Mouse (Mus musculus) megakaryocyte-erythroid progenitor cell, adult 5-6 weeks (primary cell): ENCODE results near the gene Ajap1. TPM values are rescaled to one million over a fixed set of nuclear protein-coding genes. Genes with fewer than 3 reads are reported as not detected.

Experiments used
- ATAC-seq: replicated peaks from 2 replicates; pipeline ENCODE4 v1.8.0; 2016; ENCODE audit warnings: mild to moderate bottlenecking, inconsistent platforms; ENCODE audit not compliant: severe bottlenecking, poor library complexity, low FRiP score, low TSS enrichment
- total RNA-seq, 2 experiments: library from RNA; stranded (forward) in 1 of 2; stranded (reverse) in 1 of 2; fragments of 200-1000, 215-1000 nt in 1 of 2; fragments of >200 nt in 1 of 2; fragmentation: Nextera tagmentation in 1 of 2; gene quantifications; 2 replicates each; pipeline ENCODE4 v1.2.3; 2014 to 2017

Ajap1 gene
- total RNA-seq (2014; fragmentation: Nextera tagmentation), result not detected in 2 replicates
- not detected in 2 replicates for total RNA-seq (2017)

- no peak for ATAC-seq
Observed at GRCm38 (mm10) chr4:153482459-153483338, at the start of gene Ajap1. TSS of gene Ajap1 (minus strand) at chr4:153482811.

DNA sequence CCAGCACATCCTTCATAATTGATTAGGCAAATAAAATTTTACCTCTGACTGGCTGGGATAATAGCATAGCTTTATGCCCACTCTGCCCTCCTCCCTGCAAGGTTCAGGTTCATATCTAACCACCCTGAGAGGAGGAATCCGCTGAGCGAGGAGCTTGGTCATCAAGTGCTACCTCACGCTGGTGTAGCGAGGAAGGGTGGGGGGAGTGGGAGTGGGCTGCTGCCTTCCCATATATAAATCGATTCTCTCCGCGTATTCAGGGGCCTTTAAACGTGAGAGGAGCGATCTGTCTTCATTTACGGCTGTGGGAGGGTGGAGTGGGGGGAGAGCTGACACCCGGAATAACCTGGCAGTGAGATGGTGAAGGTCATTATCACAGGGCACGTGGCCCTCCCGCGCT, 47.9 kb upstream of the Ajap1 start:
- ATAC-seq, result no peak

GRCm38 (mm10) chr4:153521601-153522000, 39.0 kb upstream of the Ajap1 start:
- ATAC-seq, result no peak

DNA sequence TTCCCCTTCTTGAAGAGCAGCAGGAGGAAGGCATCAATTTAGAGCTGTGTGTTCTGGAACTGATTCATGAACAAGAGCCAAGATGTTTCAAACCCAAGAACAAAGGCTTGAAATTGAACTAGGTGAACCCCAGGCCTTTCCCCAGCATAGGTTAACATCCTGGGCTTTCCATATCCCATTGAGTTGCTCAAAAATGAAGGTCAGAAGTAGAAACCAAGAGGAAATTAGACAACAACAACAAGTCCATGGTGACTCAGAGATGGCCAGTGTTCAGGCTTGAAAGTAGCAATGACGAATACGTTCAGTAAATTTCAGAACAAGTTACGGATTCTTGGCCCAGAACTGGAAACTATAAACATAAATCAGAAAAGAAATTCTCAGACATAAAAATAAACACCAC, 37.3 kb upstream of the Ajap1 start:
- no peak for ATAC-seq

DNA sequence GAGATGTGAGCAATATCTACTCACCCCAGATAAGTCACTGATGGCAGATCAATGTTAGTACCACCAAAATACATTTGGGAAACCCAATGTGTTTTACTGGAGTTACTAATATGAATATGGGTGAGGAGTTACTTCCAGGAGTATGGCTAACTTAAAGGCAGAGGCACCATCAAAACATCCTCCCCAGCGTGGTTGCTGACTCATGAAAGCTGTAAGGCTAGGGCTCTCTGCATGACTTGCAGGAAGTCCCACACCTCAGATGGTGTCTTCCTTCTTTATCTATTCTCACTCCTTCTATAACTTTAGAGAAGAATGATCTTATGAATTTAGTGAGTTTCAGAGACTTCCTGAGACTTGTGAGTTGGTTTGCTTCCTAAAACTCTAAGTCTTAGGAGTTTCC, 36.7 kb upstream of the Ajap1 start:
- ATAC-seq, result no peak

GRCm38 (mm10) chr4:153515786-153516185, 33.2 kb upstream of the Ajap1 start:
- ATAC-seq, result no peak

GRCm38 (mm10) chr4:153514071-153514470, 31.5 kb upstream of the Ajap1 start:
- ATAC-seq, result no peak

DNA sequence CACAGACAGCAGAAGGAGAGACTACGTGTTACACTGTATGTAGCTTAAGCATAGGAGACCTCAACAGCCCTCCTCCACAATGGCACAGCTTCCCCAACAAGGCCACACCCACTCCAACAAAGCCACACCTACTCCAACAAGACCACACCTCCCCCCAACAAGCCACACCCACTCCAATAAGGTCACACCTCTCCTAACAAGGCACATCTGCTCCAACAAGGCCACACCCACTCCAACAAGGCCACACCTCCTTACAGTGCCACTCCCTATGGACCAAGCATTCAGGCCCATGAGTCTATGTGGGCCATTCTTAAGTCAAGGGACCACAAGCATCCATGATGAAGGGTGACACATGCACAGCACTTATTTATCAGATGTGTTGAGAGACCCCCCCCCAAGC, 28.9 kb upstream of the Ajap1 start:
- ATAC-seq, result no peak

- no peak for ATAC-seq
Observed at GRCm38 (mm10) chr4:153501936-153502335, 19.3 kb upstream of the Ajap1 start.

- ATAC-seq, result no peak
Observed at GRCm38 (mm10) chr4:153492444-153492843, 9.8 kb upstream of the Ajap1 start.

- no peak for ATAC-seq
Observed at GRCm38 (mm10) chr4:153489116-153489515, 6.5 kb upstream of the Ajap1 start.

GRCm38 (mm10) chr4:153485913-153486312, 3.3 kb upstream of the Ajap1 start:
- ATAC-seq, result no peak

- ATAC-seq, result peak; percentile 52; the same call in 1 of the 2 replicates
Observed at GRCm38 (mm10) chr4:153484392-153484791, 1.8 kb upstream of the Ajap1 start.

GRCm38 (mm10) chr4:153481361-153482234, 1.0 kb downstream of the Ajap1 start:
- no peak for ATAC-seq

- no peak for ATAC-seq
Observed at GRCm38 (mm10) chr4:153480551-153481262, 1.9 kb downstream of the Ajap1 start.

- no peak for ATAC-seq
Observed at GRCm38 (mm10) chr4:153479144-153479543, 3.5 kb downstream of the Ajap1 start.

- ATAC-seq, result no peak
Observed at GRCm38 (mm10) chr4:153473480-153474252, 8.9 kb downstream of the Ajap1 start.

- ATAC-seq, result no peak
Observed at GRCm38 (mm10) chr4:153469712-153470111, 12.9 kb downstream of the Ajap1 start.

DNA sequence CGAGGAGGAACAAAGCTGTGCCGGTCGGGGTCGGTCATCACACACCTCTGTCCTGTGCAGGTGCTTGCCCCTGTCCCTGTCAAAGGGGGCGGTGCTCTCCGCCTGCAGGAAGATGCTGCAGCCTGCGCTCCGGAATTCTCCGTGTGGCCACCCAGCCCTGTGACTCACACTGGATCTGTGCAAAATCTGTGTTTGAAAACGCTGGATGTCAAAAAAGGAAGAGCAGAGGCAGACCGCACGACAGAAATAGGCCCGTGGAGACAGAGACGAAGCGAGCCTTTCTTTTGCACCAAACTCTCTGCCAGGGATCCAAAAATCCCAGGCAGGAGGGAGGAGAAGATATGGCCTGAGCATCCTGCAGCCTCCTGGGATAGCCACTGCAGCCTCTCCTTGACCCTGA, 22.7 kb downstream of the Ajap1 start:
- no peak for ATAC-seq
